Mouse (Mus musculus): ENCODE data around the gene Limch1. TPM values are rescaled to one million over a fixed set of nuclear protein-coding genes. Genes with fewer than 3 reads are reported as not detected.
A peak's percentile ranks its signal among the peaks of the same experiment; 100 is the strongest.

The Limch1 gene
- polyA plus RNA-seq, 2 experiments = 0.54 to 1.2 TPM

- Histone ChIP-seq H3K9me3 (ENCODE audit: control insufficient read depth, low read length) (no peaks in the 10 kb centered on the region), H3K4me2 (ENCODE audit: low read depth) (no peak overlapping the region), H3K27me3 (ENCODE audit: control insufficient read depth, insufficient read depth, low read length) (no peaks in the 10 kb centered on the region), H3K36me3 (replicated peaks; ENCODE audit: control insufficient read depth, insufficient read depth, low read depth) (no peaks in the 10 kb centered on the region), H3K27ac (no peak overlapping the region), H3K4me3 (ENCODE audit: insufficient read depth in 1 of 2, low read depth in 2 of 2, low read length in 2 of 2) (no peak overlapping the region), H3K4me1 (replicated peaks; ENCODE audit: control insufficient read depth in 2 of 2, insufficient read depth in 2 of 2, low read length in 1 of 2) (no peaks in the 10 kb centered on the region), H3K9ac (replicated peaks) (no peak overlapping the region)
- WGBS (ENCODE audit: insufficient replicate concordance) = 62% methylated on average over 3 of the region's 3 CpGs
- no peak for DNase-seq (ENCODE audit: low read depth in 3 of 3, low spot score in 3 of 3)
- no peak for ATAC-seq (ENCODE audit: insufficient read depth)
- TF ChIP-seq EP300 (IDR thresholded peaks at IDR 0.05; ENCODE audit: low read depth) (no peak), CTCF (IDR thresholded peaks at IDR 0.05; ENCODE audit: low read depth) (no peak)
These were observed 268.3 kb downstream of the Limch1 start for GRCm38 (mm10) chr5:67013926-67014325.

- ATAC-seq (ENCODE audit: insufficient read depth) = no peak
These were observed 270.8 kb downstream of the Limch1 start for GRCm38 (mm10) chr5:67016450-67016849.

GRCm38 (mm10) chr5:67024459-67025050 is 278.9 kb downstream of the Limch1 start:
- Histone ChIP-seq H3K27ac (no peak overlapping the region), H3K27me3 (ENCODE audit: control insufficient read depth, insufficient read depth, low read length) (no peaks in the 10 kb centered on the region), H3K4me2 (ENCODE audit: low read depth) (no peak overlapping the region), H3K4me3 (ENCODE audit: insufficient read depth in 1 of 2, low read depth in 2 of 2, low read length in 2 of 2) (no peak overlapping the region), H3K36me3 (replicated peaks; ENCODE audit: control insufficient read depth, insufficient read depth, low read depth) (no peaks in the 10 kb centered on the region), H3K9ac (replicated peaks) (no peak overlapping the region), H3K9me3 (ENCODE audit: control insufficient read depth, low read length) (no peaks in the 10 kb centered on the region), H3K4me1 (replicated peaks; ENCODE audit: control insufficient read depth in 2 of 2, insufficient read depth in 2 of 2, low read length in 1 of 2) (no peaks in the 10 kb centered on the region)
- 58% methylated on average over 10 of the region's 10 CpGs for WGBS (ENCODE audit: insufficient replicate concordance)
- TF ChIP-seq EP300 (IDR thresholded peaks at IDR 0.05; ENCODE audit: low read depth) (no peak), CTCF (IDR thresholded peaks at IDR 0.05; ENCODE audit: low read depth) (no peak)
- DNase-seq (ENCODE audit: low read depth in 3 of 3, low spot score in 3 of 3) (no peak), ATAC-seq (ENCODE audit: insufficient read depth) (no peak)

More at GRCm38 (mm10) chr5:67016450-67016849, 270.8 kb downstream of the Limch1 start:
- Histone ChIP-seq H3K4me2 (ENCODE audit: low read depth) (no peak overlapping the region), H3K27ac (no peak overlapping the region), H3K9ac (replicated peaks) (no peak overlapping the region), H3K4me1 (replicated peaks; ENCODE audit: control insufficient read depth in 2 of 2, insufficient read depth in 2 of 2, low read length in 1 of 2) (no peaks in the 10 kb centered on the region), H3K9me3 (ENCODE audit: control insufficient read depth, low read length) (no peaks in the 10 kb centered on the region), H3K36me3 (replicated peaks; ENCODE audit: control insufficient read depth, insufficient read depth, low read depth) (no peaks in the 10 kb centered on the region), H3K4me3 (ENCODE audit: insufficient read depth in 1 of 2, low read depth in 2 of 2, low read length in 2 of 2) (no peak overlapping the region), H3K27me3 (ENCODE audit: control insufficient read depth, insufficient read depth, low read length) (no peaks in the 10 kb centered on the region)
- DNase-seq (ENCODE audit: low read depth in 3 of 3, low spot score in 3 of 3) = peak in 2 of 3 experiments; percentile 3 to 13
- TF ChIP-seq CTCF (IDR thresholded peaks at IDR 0.05; ENCODE audit: low read depth) (peak; percentile 82), EP300 (IDR thresholded peaks at IDR 0.05; ENCODE audit: low read depth) (no peak)
- 8% methylated on average over 7 of the region's 7 CpGs for WGBS (ENCODE audit: insufficient replicate concordance)

- ATAC-seq (ENCODE audit: insufficient read depth) = no peak
- no peak for DNase-seq (ENCODE audit: low read depth in 3 of 3, low spot score in 3 of 3)
- TF ChIP-seq CTCF (IDR thresholded peaks at IDR 0.05; ENCODE audit: low read depth) = no peak
- no peak for TF ChIP-seq EP300 (IDR thresholded peaks at IDR 0.05; ENCODE audit: low read depth)
- H3K4me3 ChIP-seq (ENCODE audit: insufficient read depth in 1 of 2, low read depth in 2 of 2, low read length in 2 of 2) = no peak overlapping the region
- no peak overlapping the region for H3K4me2 ChIP-seq (ENCODE audit: low read depth)
- 58% methylated on average over 8 of the region's 8 CpGs for WGBS (ENCODE audit: insufficient replicate concordance)
- no peaks in the 10 kb centered on the region for H3K4me1 ChIP-seq (replicated peaks; ENCODE audit: control insufficient read depth in 2 of 2, insufficient read depth in 2 of 2, low read length in 1 of 2)
- H3K9ac ChIP-seq (replicated peaks) = no peak overlapping the region
- H3K27ac ChIP-seq = no peak overlapping the region
- no peaks in the 10 kb centered on the region for H3K27me3 ChIP-seq (ENCODE audit: control insufficient read depth, insufficient read depth, low read length)
- H3K9me3 ChIP-seq (ENCODE audit: control insufficient read depth, low read length) = no peaks in the 10 kb centered on the region
- H3K36me3 ChIP-seq (replicated peaks; ENCODE audit: control insufficient read depth, insufficient read depth, low read depth) = no peaks in the 10 kb centered on the region
These were observed 279.5 kb downstream of the Limch1 start for GRCm38 (mm10) chr5:67025095-67025494.

- 72% methylated on average over 8 of the region's 10 CpGs for WGBS (ENCODE audit: insufficient replicate concordance)
- H3K9ac ChIP-seq (replicated peaks) = no peak overlapping the region
- no peaks in the 10 kb centered on the region for H3K27me3 ChIP-seq (ENCODE audit: control insufficient read depth, insufficient read depth, low read length)
- no peak overlapping the region for H3K4me3 ChIP-seq (ENCODE audit: insufficient read depth in 1 of 2, low read depth in 2 of 2, low read length in 2 of 2)
- no peak overlapping the region for H3K27ac ChIP-seq
- H3K4me2 ChIP-seq (ENCODE audit: low read depth) = no peak overlapping the region
- DNase-seq (ENCODE audit: low read depth in 3 of 3, low spot score in 3 of 3) = no peak
- H3K4me1 ChIP-seq (replicated peaks; ENCODE audit: control insufficient read depth in 2 of 2, insufficient read depth in 2 of 2, low read length in 1 of 2) = no peaks in the 10 kb centered on the region
- no peaks in the 10 kb centered on the region for H3K9me3 ChIP-seq (ENCODE audit: control insufficient read depth, low read length)
- TF ChIP-seq EP300 (IDR thresholded peaks at IDR 0.05; ENCODE audit: low read depth) = no peak
- TF ChIP-seq CTCF (IDR thresholded peaks at IDR 0.05; ENCODE audit: low read depth) = no peak
- H3K36me3 ChIP-seq (replicated peaks; ENCODE audit: control insufficient read depth, insufficient read depth, low read depth) = no peaks in the 10 kb centered on the region
- no peak for ATAC-seq (ENCODE audit: insufficient read depth)
These were observed 280.0 kb downstream of the Limch1 start for GRCm38 (mm10) chr5:67025581-67025980.

Measured in liver, embryonic 14.5 days (tissue).